Mouse (Mus musculus): Measurements from ENCODE around the gene Fam241b. TPM values are rescaled to one million over a fixed set of nuclear protein-coding genes. Genes with fewer than 3 reads are reported as not detected.

The Fam241b gene
- polyA plus RNA-seq, 1 experiment: 0.30 TPM

DNA sequence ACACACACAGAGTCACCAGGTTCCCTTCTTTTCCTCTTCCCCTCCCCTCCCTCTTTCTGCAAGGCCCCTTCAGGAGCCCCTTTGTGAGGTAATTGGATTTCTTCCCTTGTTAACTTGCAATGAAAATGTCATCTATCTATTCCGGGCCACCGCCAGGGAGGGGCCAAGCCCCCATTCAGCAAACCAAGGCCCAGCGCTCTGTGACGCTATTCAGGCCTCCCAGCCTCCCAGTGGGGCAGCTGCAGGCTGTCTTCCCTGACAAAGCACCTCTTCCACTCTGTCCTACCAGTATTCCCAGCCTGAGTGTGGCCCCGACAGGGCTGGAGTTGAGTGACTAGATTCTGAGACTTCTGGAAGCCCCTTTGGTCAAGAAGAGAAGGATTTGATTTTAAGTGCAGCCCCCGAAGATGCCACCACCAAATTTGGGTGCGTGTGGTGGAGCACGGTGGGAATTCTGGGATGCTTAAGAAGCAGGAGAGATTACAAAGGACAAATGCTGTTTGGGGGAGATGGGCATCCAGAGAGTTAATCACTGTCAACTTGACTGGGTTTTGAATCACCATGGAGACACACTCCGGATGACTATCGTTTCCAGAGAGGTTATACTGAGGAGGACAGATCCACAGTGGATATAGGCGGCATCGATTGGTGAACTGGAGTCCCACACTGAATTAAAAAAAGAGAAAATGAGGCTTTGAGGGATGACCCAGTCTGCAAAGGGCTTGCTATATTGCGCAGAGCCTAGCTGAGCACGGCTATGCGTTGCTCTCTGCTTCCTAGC, 31.0 kb upstream of the Fam241b start:
- Histone ChIP-seq H3K27me3 (replicated peaks) (peaks cover 16% of the 10 kb centered on the region), H3K4me1 (no peaks in the 10 kb centered on the region), H3K9me3 (peaks cover 18% of the 10 kb centered on the region), H3K4me3 (replicated peaks) (no peak overlapping the region), H3K36me3 (replicated peaks; ENCODE audit: low read length) (no peaks in the 10 kb centered on the region)
- TF ChIP-seq GATA1 (IDR thresholded peaks at IDR 0.05; ENCODE audit: borderline replicate concordance, low read length) (no peak), FLI1 (IDR thresholded peaks at IDR 0.05; ENCODE audit: low read length) (no peak)

DNA sequence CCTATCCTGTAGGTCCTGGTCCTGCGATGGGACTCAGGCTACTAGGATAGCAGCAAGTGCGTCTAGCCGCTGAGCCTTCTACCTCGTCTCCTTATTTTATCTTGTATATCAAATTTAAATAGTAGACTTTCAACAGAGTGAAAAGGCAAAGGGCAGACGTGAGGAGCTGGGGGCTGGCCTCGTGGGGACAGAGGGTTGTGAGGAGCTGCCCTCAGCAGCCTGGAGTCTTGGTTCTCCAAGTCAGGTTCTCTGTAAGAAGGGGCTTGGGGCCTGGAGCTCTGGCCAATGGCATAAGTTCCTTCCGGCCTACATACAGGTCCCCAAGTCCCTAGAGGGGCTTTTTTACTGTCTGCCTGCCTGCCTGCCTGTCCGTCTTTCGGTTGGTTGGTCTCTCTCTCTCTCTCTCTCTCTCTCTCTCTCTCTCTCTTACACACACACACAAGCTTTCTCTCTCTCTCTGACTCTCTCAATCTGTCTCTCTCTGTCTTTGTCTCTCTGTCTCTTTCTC, 30.3 kb upstream of the Fam241b start:
- H3K27me3 ChIP-seq (replicated peaks): peaks cover 16% of the 10 kb centered on the region
- H3K4me3 ChIP-seq (replicated peaks): no peak overlapping the region
- no peak for TF ChIP-seq FLI1 (IDR thresholded peaks at IDR 0.05; ENCODE audit: low read length)
- TF ChIP-seq GATA1 (IDR thresholded peaks at IDR 0.05; ENCODE audit: borderline replicate concordance, low read length): no peak
- no peaks in the 10 kb centered on the region for H3K36me3 ChIP-seq (replicated peaks; ENCODE audit: low read length)
- H3K9me3 ChIP-seq: peaks cover 18% of the 10 kb centered on the region
- no peaks in the 10 kb centered on the region for H3K4me1 ChIP-seq

DNA sequence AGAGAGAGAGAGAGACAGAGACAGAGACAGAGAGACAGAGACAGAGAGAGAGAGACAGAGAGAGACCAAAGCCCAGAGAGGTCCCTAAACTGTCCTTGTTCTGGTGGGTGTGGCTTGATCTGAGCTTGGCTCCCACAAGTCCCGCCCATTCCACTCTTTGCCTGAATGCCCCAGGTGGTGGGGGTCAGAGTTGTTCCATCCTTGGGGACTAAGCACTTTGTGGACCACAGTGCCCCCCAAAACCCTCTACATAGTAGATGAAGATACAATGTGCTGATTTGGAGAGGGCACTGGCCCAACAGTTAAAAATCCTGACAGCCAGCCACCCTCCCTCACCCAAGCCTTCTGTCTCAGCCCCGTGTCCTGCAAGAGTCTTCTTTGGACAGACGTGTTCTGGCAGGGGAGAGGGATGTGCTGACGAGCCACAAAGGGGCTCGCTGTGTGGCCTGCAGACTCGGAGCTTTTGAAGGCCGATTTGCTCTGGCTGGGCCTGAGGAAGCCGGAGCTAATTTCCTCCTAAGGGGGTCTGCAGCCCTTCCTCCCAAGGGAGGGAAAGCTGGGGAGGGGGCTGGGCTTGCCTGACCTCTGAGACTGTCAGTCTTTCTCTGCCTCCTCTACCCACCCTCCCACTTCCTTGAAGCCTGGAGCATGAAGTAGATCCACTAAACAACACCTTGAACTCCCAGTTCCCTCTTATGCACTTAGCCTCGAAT, 29.3 kb upstream of the Fam241b start:
- Histone ChIP-seq H3K9me3 (peaks cover 11% of the 10 kb centered on the region), H3K36me3 (replicated peaks; ENCODE audit: low read length) (no peaks in the 10 kb centered on the region), H3K4me3 (replicated peaks) (no peak overlapping the region), H3K4me1 (no peaks in the 10 kb centered on the region), H3K27me3 (replicated peaks) (peaks cover 16% of the 10 kb centered on the region)
- TF ChIP-seq FLI1 (IDR thresholded peaks at IDR 0.05; ENCODE audit: low read length) (no peak), GATA1 (IDR thresholded peaks at IDR 0.05; ENCODE audit: borderline replicate concordance, low read length) (no peak)

DNA sequence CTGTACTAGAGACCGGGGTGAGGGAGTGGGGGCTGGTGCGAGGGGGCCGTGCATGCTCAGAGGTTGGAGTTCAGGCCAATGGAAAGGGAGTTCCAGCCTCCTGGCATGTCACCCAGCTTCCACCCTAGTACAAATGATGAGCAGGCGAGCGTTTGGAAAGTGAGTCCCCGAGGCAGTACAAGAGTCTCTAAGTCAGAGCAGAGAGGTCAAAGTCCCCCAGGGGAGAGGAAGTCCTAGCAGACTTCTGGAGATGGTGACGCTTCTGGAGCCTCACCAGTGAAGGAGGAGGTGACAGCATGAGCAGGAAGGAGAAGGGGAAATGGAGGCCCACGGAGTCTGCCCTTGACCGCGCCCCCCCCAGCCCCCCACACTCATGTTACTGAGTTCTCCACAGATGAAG, 18.7 kb upstream of the Fam241b start:
- TF ChIP-seq FLI1 (IDR thresholded peaks at IDR 0.05; ENCODE audit: low read length): no peak
- no peak for TF ChIP-seq GATA1 (IDR thresholded peaks at IDR 0.05; ENCODE audit: borderline replicate concordance, low read length)
- Histone ChIP-seq H3K36me3 (replicated peaks; ENCODE audit: low read length) (no peaks in the 10 kb centered on the region), H3K9me3 (peaks cover 13% of the 10 kb centered on the region), H3K4me1 (no peaks in the 10 kb centered on the region), H3K4me3 (replicated peaks) (no peak overlapping the region), H3K27me3 (replicated peaks) (peaks cover 14% of the 10 kb centered on the region)

DNA sequence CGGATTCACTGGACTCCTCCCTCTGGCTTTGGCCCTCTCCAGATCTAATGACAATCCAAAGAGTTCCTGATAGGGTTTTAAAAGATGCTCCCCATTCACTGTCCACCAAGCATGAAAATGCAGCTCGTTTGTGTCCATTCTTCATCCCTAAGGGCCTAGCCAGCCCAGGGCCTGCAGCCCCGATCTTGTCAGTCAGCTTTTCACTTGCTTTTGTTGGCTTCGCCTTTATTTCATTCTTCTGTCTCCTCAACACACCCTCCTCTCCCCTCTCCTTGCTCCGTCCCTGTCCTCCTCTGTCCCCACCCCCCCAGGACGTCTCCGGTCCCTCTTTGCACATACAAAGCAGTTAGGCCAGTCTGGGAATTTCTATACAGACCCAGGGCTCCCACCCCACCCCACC, 6.2 kb upstream of the Fam241b start:
- Histone ChIP-seq H3K4me3 (replicated peaks) (no peak overlapping the region), H3K27me3 (replicated peaks) (peaks cover 18% of the 10 kb centered on the region), H3K9me3 (peaks cover 4% of the 10 kb centered on the region; the same call in 1 of the 2 replicates), H3K36me3 (replicated peaks; ENCODE audit: low read length) (no peaks in the 10 kb centered on the region), H3K4me1 (no peaks in the 10 kb centered on the region)
- TF ChIP-seq GATA1 (IDR thresholded peaks at IDR 0.05; ENCODE audit: borderline replicate concordance, low read length) (no peak), FLI1 (IDR thresholded peaks at IDR 0.05; ENCODE audit: low read length) (no peak)

DNA sequence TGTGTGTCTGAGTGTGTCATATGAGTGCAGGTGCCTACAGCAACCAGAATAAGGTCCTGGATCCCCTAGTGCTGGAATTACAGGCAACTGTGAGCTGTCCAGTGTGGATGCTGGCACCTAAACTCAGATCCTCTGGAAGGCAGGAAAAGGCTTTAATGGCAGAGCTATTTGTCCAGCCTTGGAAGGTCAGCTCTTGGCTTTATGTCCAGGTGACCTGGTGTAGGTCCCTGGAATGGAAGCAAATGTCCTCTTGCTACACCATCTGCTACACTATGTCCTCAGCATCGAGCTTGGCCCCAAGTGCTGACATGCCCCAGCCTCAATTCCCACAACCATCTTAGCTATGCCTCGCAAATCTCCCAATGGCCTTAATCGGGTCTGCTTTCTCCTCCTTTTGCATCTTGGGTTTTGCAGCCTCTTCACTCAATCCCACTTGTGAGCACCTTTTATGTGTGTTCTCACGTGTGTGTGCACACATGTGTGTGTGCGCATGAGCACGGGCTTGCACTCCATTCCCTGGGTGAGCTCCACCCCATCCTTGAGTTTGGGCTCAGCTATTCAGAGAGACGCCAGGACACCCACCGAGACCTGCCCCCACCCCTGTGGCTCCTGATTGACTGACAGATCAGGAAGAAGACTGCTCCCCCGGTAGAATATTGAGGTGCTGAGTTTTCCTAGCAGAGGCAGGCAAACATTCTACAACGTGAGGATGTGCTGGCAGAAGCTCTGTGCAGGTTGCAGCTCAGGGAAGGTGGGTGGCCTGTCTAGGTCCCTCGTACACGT, 3.9 kb upstream of the Fam241b start:
- TF ChIP-seq GATA1 (IDR thresholded peaks at IDR 0.05; ENCODE audit: borderline replicate concordance, low read length): no peak
- no peak for TF ChIP-seq FLI1 (IDR thresholded peaks at IDR 0.05; ENCODE audit: low read length)
- peaks cover 25% of the 10 kb centered on the region for H3K27me3 ChIP-seq (replicated peaks)

DNA sequence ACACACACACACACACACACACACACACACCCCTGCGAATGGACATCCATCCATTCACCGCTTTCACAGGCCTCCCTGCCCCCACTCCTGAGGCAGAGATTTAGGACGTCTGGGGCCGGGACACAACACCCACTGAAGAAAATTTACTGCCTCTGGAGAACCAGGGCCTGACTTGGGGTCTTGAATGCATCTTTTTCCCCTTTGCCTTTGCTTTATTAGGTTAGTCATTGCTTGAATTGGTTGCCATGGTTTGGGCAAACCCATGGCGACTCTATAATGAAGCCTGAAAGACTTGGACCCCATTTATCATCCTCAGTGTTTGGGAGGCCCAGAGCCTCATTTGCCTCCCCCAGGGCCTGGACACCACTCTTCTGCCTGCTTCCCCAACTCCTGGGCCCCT, 2.2 kb upstream of the Fam241b start:
- no peak for TF ChIP-seq FLI1 (IDR thresholded peaks at IDR 0.05; ENCODE audit: low read length)
- TF ChIP-seq GATA1 (IDR thresholded peaks at IDR 0.05; ENCODE audit: borderline replicate concordance, low read length): no peak
- Histone ChIP-seq H3K27me3 (replicated peaks) (peaks cover 27% of the 10 kb centered on the region), H3K4me1 (no peaks in the 10 kb centered on the region), H3K4me3 (replicated peaks) (no peak overlapping the region), H3K36me3 (replicated peaks; ENCODE audit: low read length) (no peaks in the 10 kb centered on the region), H3K9me3 (no peaks in the 10 kb centered on the region)

More for the DNA sequence above, 3.9 kb upstream of the Fam241b start:
- Histone ChIP-seq H3K4me1 (no peaks in the 10 kb centered on the region), H3K9me3 (no peaks in the 10 kb centered on the region), H3K4me3 (replicated peaks) (no peak overlapping the region), H3K36me3 (replicated peaks; ENCODE audit: low read length) (no peaks in the 10 kb centered on the region)

DNA sequence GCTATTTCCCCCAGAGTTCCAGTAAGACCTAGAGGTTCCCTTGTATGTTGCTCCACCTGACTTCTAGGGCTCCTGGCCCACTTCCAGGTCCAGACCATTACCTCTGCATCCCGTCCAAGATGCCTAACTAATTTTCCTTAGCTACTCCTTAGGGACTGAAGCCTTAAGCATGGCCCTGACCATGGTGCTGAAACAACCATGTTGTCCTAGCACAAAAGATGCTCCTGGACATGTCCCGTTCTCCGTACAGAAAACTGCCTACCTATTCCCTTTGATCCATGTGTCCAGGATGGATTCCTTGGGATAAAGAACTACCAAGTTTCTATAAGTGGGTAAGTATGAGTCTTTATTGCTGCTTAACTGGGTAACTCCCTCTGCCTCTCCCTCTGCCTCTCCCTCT, 5.7 kb downstream of the Fam241b start:
- Histone ChIP-seq H3K4me1 (no peaks in the 10 kb centered on the region), H3K27me3 (replicated peaks) (peaks cover 54% of the 10 kb centered on the region), H3K36me3 (replicated peaks; ENCODE audit: low read length) (no peaks in the 10 kb centered on the region), H3K4me3 (replicated peaks) (no peak overlapping the region), H3K9me3 (no peaks in the 10 kb centered on the region)
- no peak for TF ChIP-seq GATA1 (IDR thresholded peaks at IDR 0.05; ENCODE audit: borderline replicate concordance, low read length)
- no peak for TF ChIP-seq FLI1 (IDR thresholded peaks at IDR 0.05; ENCODE audit: low read length)

DNA sequence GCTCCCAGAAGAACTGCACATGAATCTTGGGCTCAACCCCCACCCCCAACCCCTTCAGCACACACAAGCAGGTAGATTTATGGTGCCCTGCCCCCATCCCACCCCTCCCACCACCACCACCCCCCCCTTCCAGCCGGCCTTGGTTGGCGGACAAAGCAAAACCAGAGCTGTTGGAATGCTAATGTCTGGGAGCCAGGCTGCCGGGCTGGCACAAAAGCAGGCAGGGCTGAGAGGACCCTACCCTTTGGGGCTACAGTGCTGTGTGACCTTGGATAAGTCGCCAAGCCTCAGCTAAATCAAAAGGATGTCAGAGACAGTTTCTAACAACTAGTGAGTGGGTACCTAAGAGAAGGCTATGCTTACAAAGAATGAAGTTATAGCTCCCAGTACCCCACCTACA, 6.6 kb downstream of the Fam241b start:
- no peak for TF ChIP-seq FLI1 (IDR thresholded peaks at IDR 0.05; ENCODE audit: low read length)
- TF ChIP-seq GATA1 (IDR thresholded peaks at IDR 0.05; ENCODE audit: borderline replicate concordance, low read length): no peak
- H3K4me1 ChIP-seq: no peaks in the 10 kb centered on the region
- H3K4me3 ChIP-seq (replicated peaks): no peak overlapping the region
- H3K36me3 ChIP-seq (replicated peaks; ENCODE audit: low read length): no peaks in the 10 kb centered on the region
- no peaks in the 10 kb centered on the region for H3K9me3 ChIP-seq
- H3K27me3 ChIP-seq (replicated peaks): peaks cover 63% of the 10 kb centered on the region

All from megakaryocyte, embryonic 14.5 days (primary cell).